Comparison of ENCODE assay signal across 9 mouse cellular contexts in genomic region chr8:94733821-94734465, GRCm38 (mm10). TPM values are rescaled to one million over a fixed set of nuclear protein-coding genes. Genes with fewer than 3 reads are reported as not detected.
DNase-seq lines count a peak whose midpoint lies in the region; ATAC-seq and TF ChIP-seq lines count a peak whose summit lies in the region.
"Had no signal": no experiment of that assay in that cellular context is flagged by ENCODE, and none has a peak within 500 bp of the region (broad histone marks: within the 10 kb centered on the region; RNA-seq: fewer than 3 reads in every experiment).

No protein-coding gene starts in this region.

- H3K9ac ChIP-seq in stomach, embryonic 14.5 days (replicated peaks; ENCODE audit: low read depth, low read length), result no peak overlapping the region
- H3K9ac ChIP-seq in stomach, postnatal 0 days (ENCODE audit: low read length), result no peak overlapping the region
- no peak overlapping the region for H3K9ac ChIP-seq in stomach, embryonic 16.5 days (ENCODE audit: low read length)

- no peaks in the 10 kb centered on the region for H3K4me1 ChIP-seq in stomach, embryonic 14.5 days (ENCODE audit: control insufficient read depth, insufficient read depth, low read length)
- no peaks in the 10 kb centered on the region for H3K4me1 ChIP-seq in stomach, postnatal 0 days (replicated peaks; ENCODE audit: control insufficient read depth, insufficient read depth)
- peaks cover 4% of the 10 kb centered on the region for H3K4me1 ChIP-seq in stomach, embryonic 16.5 days (ENCODE audit: control insufficient read depth, insufficient read depth, low read length)

- no peak for TF ChIP-seq CTCF in stomach, postnatal 0 days (IDR thresholded peaks at IDR 0.05; ENCODE audit: low read depth)

- DNase-seq in stomach, postnatal 0 days (ENCODE audit: low spot score), result no peak
- peak; percentile 24 for DNase-seq in lung, postnatal 10 days
- no peak for DNase-seq in urinary bladder, postnatal 14 days (ENCODE audit: low spot score)
- no peak for DNase-seq in urinary bladder, postnatal 36 days (ENCODE audit: low spot score in 2 of 2)
- DNase-seq: cerebellum, adult 9-11 months; right cerebral cortex, postnatal 4 days had no signal

- no peaks in the 10 kb centered on the region for H3K36me3 ChIP-seq in stomach, embryonic 14.5 days (ENCODE audit: control insufficient read depth, insufficient read depth, low read length)
- no peaks in the 10 kb centered on the region for H3K36me3 ChIP-seq in stomach, postnatal 0 days (ENCODE audit: control insufficient read depth, insufficient read depth, low read length)
- no peaks in the 10 kb centered on the region for H3K36me3 ChIP-seq in stomach, embryonic 16.5 days (ENCODE audit: control insufficient read depth, insufficient read depth, low read length)

- no peaks in the 10 kb centered on the region for H3K9me3 ChIP-seq in stomach, embryonic 14.5 days (ENCODE audit: control insufficient read depth, low read depth, low read length)
- H3K9me3 ChIP-seq in stomach, postnatal 0 days (ENCODE audit: control insufficient read depth, low read length), result no peaks in the 10 kb centered on the region
- H3K9me3 ChIP-seq in stomach, embryonic 16.5 days (replicated peaks; ENCODE audit: control insufficient read depth, low read length), result no peaks in the 10 kb centered on the region

- ATAC-seq in stomach, embryonic 14.5 days (ENCODE audit: insufficient number of reproducible peaks, insufficient read depth, low FRiP score, low read depth), result peak; percentile 75; the same call in 1 of the 2 replicates
- no peak for ATAC-seq in stomach, postnatal 0 days (ENCODE audit: low FRiP score, low TSS enrichment)
- peak; percentile 87 for ATAC-seq in common myeloid progenitor, adult 5-6 weeks (replicated peaks; ENCODE audit: low read depth, poor library complexity, severe bottlenecking)
- ATAC-seq in stomach, embryonic 16.5 days (ENCODE audit: insufficient read depth, low FRiP score), result peak; percentile 63; the same call in 1 of the 2 replicates

- H3K4me3 ChIP-seq in stomach, embryonic 14.5 days (ENCODE audit: low read depth, low read length), result no peak overlapping the region
- H3K4me3 ChIP-seq in stomach, postnatal 0 days (ENCODE audit: low read depth, low read length), result no peak overlapping the region
- H3K4me3 ChIP-seq in stomach, embryonic 16.5 days (replicated peaks; ENCODE audit: low read length), result no peak overlapping the region

- no peak overlapping the region for H3K4me2 ChIP-seq in stomach, embryonic 14.5 days (replicated peaks; ENCODE audit: low read depth, low read length)
- H3K4me2 ChIP-seq in stomach, postnatal 0 days (replicated peaks; ENCODE audit: low read depth), result no peak overlapping the region
- H3K4me2 ChIP-seq in stomach, embryonic 16.5 days (ENCODE audit: low read depth, low read length), result no peak overlapping the region

- no peak for TF ChIP-seq EP300 in stomach, postnatal 0 days (optimal IDR thresholded peaks at IDR 0.05)

- 67% methylated on average over 5 of the region's 5 CpGs for WGBS in stomach, embryonic 14.5 days
- WGBS in stomach, postnatal 0 days, result 60% methylated on average over 5 of the region's 5 CpGs
- WGBS in stomach, embryonic 16.5 days, result 63% methylated on average over 5 of the region's 5 CpGs

- no peak overlapping the region for H3K27ac ChIP-seq in stomach, embryonic 14.5 days (ENCODE audit: low read length)
- no peak overlapping the region for H3K27ac ChIP-seq in stomach, postnatal 0 days (replicated peaks)
- no peak overlapping the region for H3K27ac ChIP-seq in stomach, embryonic 16.5 days (ENCODE audit: low read length)

- no peaks in the 10 kb centered on the region for H3K27me3 ChIP-seq in stomach, embryonic 14.5 days (ENCODE audit: control insufficient read depth, insufficient read depth, low read length)
- no peaks in the 10 kb centered on the region for H3K27me3 ChIP-seq in stomach, postnatal 0 days (ENCODE audit: control insufficient read depth, insufficient read depth, low read length)
- H3K27me3 ChIP-seq in stomach, embryonic 16.5 days (ENCODE audit: control insufficient read depth, insufficient read depth, low read length), result no peaks in the 10 kb centered on the region

RNA-seq across cellular contexts. Expression of gene Ccl22, which starts 11.4 kb away (rescaled TPM):
- not detected in 2 replicates for polyA plus RNA-seq in stomach, embryonic 14.5 days (2014; fragmentation: Nextera tagmentation; extraction: Ambion mirVana)
- polyA plus RNA-seq in stomach, postnatal 0 days (2015; fragmentation: Nextera tagmentation; extraction: Ambion mirVana), result 0.06 TPM in 1 of 2 replicates, not detected in the other
- not detected in 2 replicates for total RNA-seq in common myeloid progenitor, adult 5-6 weeks (2017)
- polyA plus RNA-seq in stomach, embryonic 16.5 days (2015; fragmentation: Nextera tagmentation; extraction: Ambion mirVana), result not detected in 2 replicates

RNA-seq across cellular contexts. Expression of gene Pllp, which starts 37.9 kb away (rescaled TPM):
- polyA plus RNA-seq in stomach, embryonic 14.5 days (2014; fragmentation: Nextera tagmentation; extraction: Ambion mirVana), result 65.6 and 70.4 TPM in 2 replicates
- 164 and 188 TPM in 2 replicates for polyA plus RNA-seq in stomach, postnatal 0 days (2015; fragmentation: Nextera tagmentation; extraction: Ambion mirVana)
- total RNA-seq in common myeloid progenitor, adult 5-6 weeks (2017), result not detected in 2 replicates
- 125 and 188 TPM in 2 replicates for polyA plus RNA-seq in stomach, embryonic 16.5 days (2015; fragmentation: Nextera tagmentation; extraction: Ambion mirVana)

RNA-seq across cellular contexts. Expression of gene Cx3cl1, which starts 37.9 kb away (rescaled TPM):
- polyA plus RNA-seq in stomach, embryonic 14.5 days (2014; fragmentation: Nextera tagmentation; extraction: Ambion mirVana), result 7.4 and 11.1 TPM in 2 replicates
- 18.0 and 21.9 TPM in 2 replicates for polyA plus RNA-seq in stomach, postnatal 0 days (2015; fragmentation: Nextera tagmentation; extraction: Ambion mirVana)
- total RNA-seq in common myeloid progenitor, adult 5-6 weeks (2017), result not detected in 2 replicates
- polyA plus RNA-seq in stomach, embryonic 16.5 days (2015; fragmentation: Nextera tagmentation; extraction: Ambion mirVana), result 11.6 and 16.4 TPM in 2 replicates
